Mouse (Mus musculus): ENCODE data around the gene Dio1. TPM values are rescaled to one million over a fixed set of nuclear protein-coding genes. Genes with fewer than 3 reads are reported as not detected.

The Dio1 gene
- total and polyA plus RNA-seq, 3 experiments = not detected

GRCm38 (mm10) chr4:107285446-107286200 lies 21.3 kb downstream of the Dio1 start:
- no peak for DNase-seq (ENCODE audit: low spot score)
- H3K9me3 ChIP-seq (replicated peaks) = no peaks in the 10 kb centered on the region
- H3K4me1 ChIP-seq (ENCODE audit: insufficient read depth, low read depth, low read length) = peaks cover 12% of the 10 kb centered on the region
- H3K4me3 ChIP-seq (ENCODE audit: low read depth, low read length) = no peak overlapping the region
- peaks cover 6% of the 10 kb centered on the region for H3K36me3 ChIP-seq (replicated peaks)
- no peak for ATAC-seq (ENCODE audit: extremely low read depth, insufficient number of reproducible peaks, low FRiP score, poor library complexity, severe bottlenecking)
- TF ChIP-seq GATA1 (IDR thresholded peaks at IDR 0.05; ENCODE audit: borderline replicate concordance, low read length) (no peak), CTCF (IDR thresholded peaks at IDR 0.05; ENCODE audit: low read depth, low read length) (no peak), TAL1 (conservative IDR thresholded peaks at IDR 0.05; ENCODE audit: low read depth, low read length) (no peak), POLR2AphosphoS5 (IDR thresholded peaks at IDR 0.05; ENCODE audit: insufficient replicate concordance, low read depth, low read length) (no peak), GATA2 (IDR thresholded peaks at IDR 0.05; ENCODE audit: borderline replicate concordance, low read depth, low read length) (no peak)
- H3K27me3 ChIP-seq (ENCODE audit: insufficient read depth, low read length) = peaks cover 12% of the 10 kb centered on the region

GRCm38 (mm10) chr4:107280843-107281475 lies 26.0 kb downstream of the Dio1 start:
- H3K4me3 ChIP-seq (ENCODE audit: low read depth, low read length) = no peak overlapping the region
- TF ChIP-seq POLR2AphosphoS5 (IDR thresholded peaks at IDR 0.05; ENCODE audit: insufficient replicate concordance, low read depth, low read length) (no peak), GATA1 (IDR thresholded peaks at IDR 0.05; ENCODE audit: borderline replicate concordance, low read length) (no peak), TAL1 (conservative IDR thresholded peaks at IDR 0.05; ENCODE audit: low read depth, low read length) (no peak), CTCF (IDR thresholded peaks at IDR 0.05; ENCODE audit: low read depth, low read length) (no peak), GATA2 (IDR thresholded peaks at IDR 0.05; ENCODE audit: borderline replicate concordance, low read depth, low read length) (no peak)
- H3K36me3 ChIP-seq (replicated peaks) = peaks cover 19% of the 10 kb centered on the region
- DNase-seq (ENCODE audit: low spot score) (no peak), ATAC-seq (ENCODE audit: extremely low read depth, insufficient number of reproducible peaks, low FRiP score, poor library complexity, severe bottlenecking) (no peak)
- no peaks in the 10 kb centered on the region; the same call in 1 of the 2 replicates for H3K27me3 ChIP-seq (ENCODE audit: insufficient read depth, low read length)
- no peaks in the 10 kb centered on the region for H3K9me3 ChIP-seq (replicated peaks)
- H3K4me1 ChIP-seq (ENCODE audit: insufficient read depth, low read depth, low read length) = peaks cover 15% of the 10 kb centered on the region

GRCm38 (mm10) chr4:107278188-107278707 lies 28.7 kb downstream of the Dio1 start:
- H3K4me1 ChIP-seq (ENCODE audit: insufficient read depth, low read depth, low read length) = peaks cover 15% of the 10 kb centered on the region
- H3K27me3 ChIP-seq (ENCODE audit: insufficient read depth, low read length) = no peaks in the 10 kb centered on the region
- ATAC-seq (ENCODE audit: extremely low read depth, insufficient number of reproducible peaks, low FRiP score, poor library complexity, severe bottlenecking) (no peak), DNase-seq (ENCODE audit: low spot score) (no peak)
- TF ChIP-seq CTCF (IDR thresholded peaks at IDR 0.05; ENCODE audit: low read depth, low read length) (no peak), GATA1 (IDR thresholded peaks at IDR 0.05; ENCODE audit: borderline replicate concordance, low read length) (no peak), GATA2 (IDR thresholded peaks at IDR 0.05; ENCODE audit: borderline replicate concordance, low read depth, low read length) (no peak), TAL1 (conservative IDR thresholded peaks at IDR 0.05; ENCODE audit: low read depth, low read length) (no peak), POLR2AphosphoS5 (IDR thresholded peaks at IDR 0.05; ENCODE audit: insufficient replicate concordance, low read depth, low read length) (no peak)
- no peak overlapping the region for H3K4me3 ChIP-seq (ENCODE audit: low read depth, low read length)
- H3K36me3 ChIP-seq (replicated peaks) = peaks cover 33% of the 10 kb centered on the region
- H3K9me3 ChIP-seq (replicated peaks) = no peaks in the 10 kb centered on the region

GRCm38 (mm10) chr4:107274511-107274910 lies 32.5 kb downstream of the Dio1 start:
- TF ChIP-seq GATA2 (IDR thresholded peaks at IDR 0.05; ENCODE audit: borderline replicate concordance, low read depth, low read length) = no peak
- no peak for TF ChIP-seq POLR2AphosphoS5 (IDR thresholded peaks at IDR 0.05; ENCODE audit: insufficient replicate concordance, low read depth, low read length)
- TF ChIP-seq GATA1 (IDR thresholded peaks at IDR 0.05; ENCODE audit: borderline replicate concordance, low read length) = no peak
- no peak for TF ChIP-seq CTCF (IDR thresholded peaks at IDR 0.05; ENCODE audit: low read depth, low read length)
- no peak for TF ChIP-seq TAL1 (conservative IDR thresholded peaks at IDR 0.05; ENCODE audit: low read depth, low read length)
- Histone ChIP-seq H3K4me1 (ENCODE audit: insufficient read depth, low read depth, low read length) (peaks cover 6% of the 10 kb centered on the region), H3K9me3 (replicated peaks) (no peaks in the 10 kb centered on the region), H3K36me3 (replicated peaks) (peaks cover 35% of the 10 kb centered on the region), H3K4me3 (ENCODE audit: low read depth, low read length) (no peak overlapping the region), H3K27me3 (ENCODE audit: insufficient read depth, low read length) (no peaks in the 10 kb centered on the region)
- ATAC-seq (ENCODE audit: extremely low read depth, insufficient number of reproducible peaks, low FRiP score, poor library complexity, severe bottlenecking) = no peak
- no peak for DNase-seq (ENCODE audit: low spot score)

GRCm38 (mm10) chr4:107273683-107274082 lies 33.3 kb downstream of the Dio1 start:
- DNase-seq (ENCODE audit: low spot score) (no peak), ATAC-seq (ENCODE audit: extremely low read depth, insufficient number of reproducible peaks, low FRiP score, poor library complexity, severe bottlenecking) (no peak)
- Histone ChIP-seq H3K27me3 (ENCODE audit: insufficient read depth, low read length) (no peaks in the 10 kb centered on the region), H3K4me1 (ENCODE audit: insufficient read depth, low read depth, low read length) (peaks cover 6% of the 10 kb centered on the region), H3K4me3 (ENCODE audit: low read depth, low read length) (no peak overlapping the region), H3K36me3 (replicated peaks) (peaks cover 35% of the 10 kb centered on the region), H3K9me3 (replicated peaks) (no peaks in the 10 kb centered on the region)
- TF ChIP-seq TAL1 (conservative IDR thresholded peaks at IDR 0.05; ENCODE audit: low read depth, low read length) (no peak), GATA1 (IDR thresholded peaks at IDR 0.05; ENCODE audit: borderline replicate concordance, low read length) (no peak), GATA2 (IDR thresholded peaks at IDR 0.05; ENCODE audit: borderline replicate concordance, low read depth, low read length) (no peak), CTCF (IDR thresholded peaks at IDR 0.05; ENCODE audit: low read depth, low read length) (no peak), POLR2AphosphoS5 (IDR thresholded peaks at IDR 0.05; ENCODE audit: insufficient replicate concordance, low read depth, low read length) (no peak)

GRCm38 (mm10) chr4:107260001-107260400 lies 47.0 kb downstream of the Dio1 start:
- Histone ChIP-seq H3K9me3 (replicated peaks) (peaks cover 2% of the 10 kb centered on the region), H3K4me3 (ENCODE audit: low read depth, low read length) (no peak overlapping the region), H3K36me3 (replicated peaks) (peaks cover 6% of the 10 kb centered on the region), H3K4me1 (ENCODE audit: insufficient read depth, low read depth, low read length) (peaks cover 12% of the 10 kb centered on the region), H3K27me3 (ENCODE audit: insufficient read depth, low read length) (no peaks in the 10 kb centered on the region)
- no peak for TF ChIP-seq GATA2 (IDR thresholded peaks at IDR 0.05; ENCODE audit: borderline replicate concordance, low read depth, low read length)
- TF ChIP-seq TAL1 (conservative IDR thresholded peaks at IDR 0.05; ENCODE audit: low read depth, low read length) = no peak
- no peak for TF ChIP-seq GATA1 (IDR thresholded peaks at IDR 0.05; ENCODE audit: borderline replicate concordance, low read length)
- TF ChIP-seq POLR2AphosphoS5 (IDR thresholded peaks at IDR 0.05; ENCODE audit: insufficient replicate concordance, low read depth, low read length) = no peak
- TF ChIP-seq CTCF (IDR thresholded peaks at IDR 0.05; ENCODE audit: low read depth, low read length) = no peak
- ATAC-seq (ENCODE audit: extremely low read depth, insufficient number of reproducible peaks, low FRiP score, poor library complexity, severe bottlenecking) (no peak), DNase-seq (ENCODE audit: low spot score) (no peak)

Data from G1E (cell line).